Mouse (Mus musculus) small intestine, adult 2 months (tissue): ENCODE measurements around the gene Sox1. TPM values are rescaled to one million over a fixed set of nuclear protein-coding genes. Genes with fewer than 3 reads are reported as not detected.

ENCODE experiments used
- H3K27ac ChIP-seq: fragments of 200-500 bp; 2 replicates; pipeline ENCODE4 v1.5.1; 2012; ENCODE audit warnings: low read depth, low read length, control low read depth, inconsistent platforms; ENCODE audit not compliant: insufficient read depth
- H3K27me3 ChIP-seq: fragments of 200-500 bp; 2 replicates; pipeline ENCODE4 v1.6.1; 2012; ENCODE audit warnings: mild to moderate bottlenecking, moderate library complexity, low read length, inconsistent platforms; ENCODE audit not compliant: control insufficient read depth, insufficient read depth
- H3K36me3 ChIP-seq: fragments of 200-500 bp; 2 replicates; pipeline ENCODE4 v1.6.1; 2012; ENCODE audit warnings: mild to moderate bottlenecking, low read length, control low read depth, inconsistent platforms; ENCODE audit not compliant: control insufficient read depth, insufficient read depth
- H3K4me1 ChIP-seq: fragments of 200-500 bp; 2 replicates; pipeline ENCODE4 v1.6.1; 2012; ENCODE audit warnings: low read length, inconsistent platforms, mixed read lengths; ENCODE audit not compliant: control insufficient read depth, insufficient read depth, insufficient read length
- H3K4me3 ChIP-seq: fragments of 200-500 bp; 2 replicates; pipeline ENCODE4 v1.5.1; 2012; ENCODE audit warnings: low read depth, mild to moderate bottlenecking, control low read depth, inconsistent platforms, low read length, moderate library complexity
- CTCF ChIP-seq: fragments of 200-500 bp; IDR thresholded peaks from 2 replicates; pipeline ENCODE4 v1.5.1; 2012; ENCODE audit warnings: low read depth, mild to moderate bottlenecking, control low read depth, inconsistent platforms, low read length, moderate library complexity, mixed read lengths; ENCODE audit not compliant: insufficient replicate concordance, insufficient read length; ENCODE audit errors: extremely low read depth
- POLR2A ChIP-seq: fragments of 200-500 bp; IDR thresholded peaks from 2 replicates; pipeline ENCODE4 v1.6.1; 2012; ENCODE audit warnings: low read depth, mild to moderate bottlenecking, control low read depth, inconsistent platforms, low read length, moderate library complexity
- whole genome bisulfite sequencing: fragments of 180-500 bp; shearing (Covaris S2); methylation state at CpG from one replicate; pipeline ENCODE4 v1.1.7; 2018; 5-methylcytosine and 5-hydroxymethylcytosine counted together
- polyA plus RNA-seq: library from polyadenylated mRNA; depleted of rRNA; stranded (reverse); fragments of >200 nt; gene quantifications from 2 replicates; pipeline ENCODE4 v1.2.3, GENCODE M21; 2012; rRNA removed

The Sox1 gene
- polyA plus RNA-seq, 1 experiment = not detected

DNA sequence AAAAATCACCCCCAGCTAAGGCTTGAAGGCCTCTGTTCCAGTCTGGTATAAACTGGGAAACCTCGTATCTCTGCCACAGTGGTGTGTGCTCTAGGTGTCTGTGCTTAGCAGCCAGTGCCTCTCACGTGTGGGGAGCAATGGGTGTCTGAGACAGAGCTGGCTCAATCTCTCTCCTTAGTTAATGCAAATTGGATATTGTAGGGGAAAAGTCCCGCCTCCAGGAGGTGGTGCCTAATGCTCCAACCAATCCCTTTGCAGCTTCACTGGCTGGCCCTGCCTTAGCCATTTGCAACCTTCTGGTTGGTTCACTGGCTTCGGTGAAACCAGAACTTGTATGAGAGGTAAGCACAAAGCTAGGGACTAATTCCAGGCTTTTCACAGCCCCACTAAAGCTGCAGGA lies 43.9 kb downstream of the Sox1 start:
- Histone ChIP-seq H3K36me3 (no peaks in the 10 kb centered on the region), H3K27me3 (no peaks in the 10 kb centered on the region), H3K27ac (no peak overlapping the region), H3K4me1 (no peaks in the 10 kb centered on the region), H3K4me3 (no peak overlapping the region)
- WGBS = 29% methylated on average over 4 of the region's 4 CpGs
- no peak for TF ChIP-seq CTCF
- no peak for TF ChIP-seq POLR2A

DNA sequence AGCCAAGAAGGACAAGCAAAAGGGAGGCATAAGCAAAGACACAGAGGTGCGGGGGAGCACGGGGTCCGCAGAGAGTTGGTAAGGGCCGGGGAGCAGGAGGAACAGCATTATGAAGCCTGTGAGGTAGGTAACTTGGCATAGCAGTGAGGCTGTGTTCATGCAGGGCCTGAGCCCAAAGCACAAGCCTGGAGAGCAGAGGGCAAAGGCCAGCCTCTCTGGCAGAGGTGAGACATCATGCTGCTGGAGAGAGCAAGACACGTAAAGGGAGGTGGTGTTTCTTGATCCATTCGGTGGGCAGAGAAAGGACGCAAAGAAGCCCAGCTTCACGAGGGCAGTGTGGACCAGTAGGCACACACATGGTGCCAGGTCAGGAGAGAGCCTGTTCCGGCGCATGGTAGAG lies 44.8 kb downstream of the Sox1 start:
- Histone ChIP-seq H3K4me3 (no peak overlapping the region), H3K4me1 (no peaks in the 10 kb centered on the region), H3K27me3 (no peaks in the 10 kb centered on the region), H3K36me3 (no peaks in the 10 kb centered on the region), H3K27ac (no peak overlapping the region)
- no peak for TF ChIP-seq CTCF
- no peak for TF ChIP-seq POLR2A
- 89% methylated on average over 10 of the region's 10 CpGs for WGBS

DNA sequence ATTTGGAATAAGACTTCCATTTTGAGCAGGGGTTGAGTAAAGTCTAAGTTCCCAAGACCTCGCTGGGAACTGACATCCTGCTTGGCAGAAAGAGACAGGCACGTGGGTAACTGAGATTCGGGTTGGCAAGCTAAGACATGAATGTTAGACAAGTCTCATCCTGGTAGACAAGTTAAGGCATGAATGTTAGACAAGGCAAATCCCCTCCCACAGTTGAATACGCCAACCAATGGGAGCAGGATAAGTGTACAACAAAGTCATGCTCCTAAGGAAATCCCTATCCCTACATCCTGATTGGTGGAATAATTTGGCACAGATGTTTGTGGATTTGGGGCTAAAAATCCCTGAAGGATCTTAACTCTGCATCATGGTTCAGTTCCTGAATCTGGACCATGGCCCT lies 45.9 kb downstream of the Sox1 start:
- no peaks in the 10 kb centered on the region for H3K4me1 ChIP-seq
- H3K27me3 ChIP-seq = peaks cover 4% of the 10 kb centered on the region; the same call in 1 of the 2 replicates
- no peaks in the 10 kb centered on the region for H3K36me3 ChIP-seq
- no peak for TF ChIP-seq POLR2A
- no peak for TF ChIP-seq CTCF
- 84% methylated on average over 4 of the region's 4 CpGs for WGBS
- H3K27ac ChIP-seq = no peak overlapping the region
- no peak overlapping the region for H3K4me3 ChIP-seq

DNA sequence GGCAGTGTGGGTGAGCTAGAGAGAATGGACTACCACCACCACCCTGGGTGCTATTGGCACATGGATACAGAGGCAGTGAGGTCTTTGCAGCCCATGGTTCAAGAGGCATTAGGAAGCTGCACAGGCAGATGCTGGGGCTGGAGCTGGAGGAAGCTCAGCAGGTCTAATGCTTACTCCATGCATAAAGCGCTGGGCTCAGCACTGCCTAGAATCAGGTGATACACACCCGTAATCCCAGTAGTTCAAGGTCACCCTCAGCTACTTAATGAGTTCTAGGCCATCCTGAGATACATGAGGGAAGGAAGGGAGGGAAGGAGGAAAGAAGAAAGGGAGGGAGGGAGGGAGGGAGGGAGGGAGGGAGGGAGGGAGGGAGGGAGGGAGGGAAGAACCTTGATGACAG lies 50.2 kb downstream of the Sox1 start:
- Histone ChIP-seq H3K36me3 (no peaks in the 10 kb centered on the region), H3K4me1 (no peaks in the 10 kb centered on the region), H3K27me3 (peaks cover 4% of the 10 kb centered on the region; the same call in 1 of the 2 replicates), H3K27ac (no peak overlapping the region), H3K4me3 (no peak overlapping the region)
- 30% methylated on average over 2 of the region's 2 CpGs for WGBS
- TF ChIP-seq POLR2A = no peak
- TF ChIP-seq CTCF = no peak

DNA sequence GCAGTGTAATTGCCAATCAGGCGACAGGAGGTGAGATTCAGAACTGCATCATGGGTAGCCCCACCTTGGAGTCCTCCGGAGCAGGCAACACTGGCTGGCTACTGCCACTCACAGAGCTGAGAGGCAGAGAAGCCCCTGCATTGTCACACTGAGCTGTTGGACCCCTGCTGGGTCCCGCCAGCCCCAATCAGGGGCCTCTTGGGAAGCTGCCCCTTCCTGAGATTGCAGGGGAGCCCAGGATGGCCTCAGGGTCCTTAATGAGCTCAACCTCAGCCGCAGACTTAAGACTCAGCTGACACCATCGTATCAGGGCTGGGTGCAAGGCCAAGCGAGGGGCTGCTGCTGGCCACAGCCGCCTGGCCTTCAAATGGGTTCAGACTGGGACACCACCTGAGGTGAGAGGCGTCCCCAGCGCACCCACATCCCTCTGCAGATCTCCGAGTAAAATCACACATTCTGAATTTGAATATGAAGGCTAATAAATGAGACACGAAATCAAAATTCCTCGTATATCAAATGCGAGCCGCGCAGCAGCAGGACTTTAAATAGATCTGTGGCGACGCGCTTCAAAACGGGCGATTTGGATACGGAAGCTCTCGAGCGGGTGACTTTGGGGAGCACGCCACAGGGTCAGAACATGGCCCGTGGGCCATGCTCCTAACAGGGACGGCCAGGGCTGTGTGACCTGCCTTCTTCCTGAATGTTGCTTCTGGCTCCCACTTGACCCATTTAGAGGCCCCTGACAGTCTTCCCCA lies 51.0 kb downstream of the Sox1 start:
- H3K4me3 ChIP-seq = no peak overlapping the region
- H3K4me1 ChIP-seq = no peaks in the 10 kb centered on the region
- TF ChIP-seq CTCF (no peak), POLR2A (no peak)
- 5% methylated on average over 26 of the region's 26 CpGs for WGBS
- peaks cover 4% of the 10 kb centered on the region; the same call in 1 of the 2 replicates for H3K27me3 ChIP-seq
- H3K36me3 ChIP-seq = no peaks in the 10 kb centered on the region
- no peak overlapping the region for H3K27ac ChIP-seq

Other genes starting within 250 kb of the Sox1 start
- not detected in 2 replicates for gene A230072I06Rik, start 116.5 kb upstream of the Sox1 start, polyA plus RNA-seq
- gene Spaca7, start 177.7 kb downstream of the Sox1 start, polyA plus RNA-seq = not detected in 2 replicates